Mouse (Mus musculus): ENCODE results near the gene Patz1. TPM values are rescaled to one million over a fixed set of nuclear protein-coding genes. Genes with fewer than 3 reads are reported as not detected.

Gene Patz1
- polyA plus RNA-seq, 2 experiments = 40.8 to 52.0 TPM

- DNase-seq (ENCODE audit: low spot score) (peak; percentile 67), ATAC-seq (ENCODE audit: low FRiP score, low read depth) (no peak)
- Histone ChIP-seq H3K27ac (replicated peaks; ENCODE audit: low read depth, low read length) (peak overlapping the region; percentile 96), H3K9me3 (ENCODE audit: control insufficient read depth, low read length) (no peaks in the 10 kb centered on the region), H3K36me3 (ENCODE audit: control insufficient read depth, insufficient read depth, low read length) (peaks cover 35% of the 10 kb centered on the region), H3K9ac (ENCODE audit: low read depth, low read length, severe bottlenecking) (peak overlapping the region; percentile 98), H3K4me2 (replicated peaks; ENCODE audit: low read depth, low read length, severe bottlenecking) (peak overlapping the region; percentile 63), H3K27me3 (ENCODE audit: control insufficient read depth, insufficient read depth, low read length) (no peaks in the 10 kb centered on the region), H3K4me3 (replicated peaks; ENCODE audit: low read length) (peak overlapping the region; percentile 90), H3K4me1 (ENCODE audit: control insufficient read depth, insufficient read depth, low read length) (0 out of 2 replicates have a peak, but pooled peaks cover 3% of the 10 kb centered on the region)
- TF ChIP-seq POLR2A (IDR thresholded peaks at IDR 0.05; ENCODE audit: borderline replicate concordance, extremely low read depth, insufficient read depth, insufficient read length) = no peak
- WGBS = 2% methylated on average over 26 of the region's 26 CpGs
Measured at GRCm38 (mm10) chr11:3265291-3266078, 23.2 kb upstream of the Patz1 start.

GRCm38 (mm10) chr11:3266079-3266685 lies 22.5 kb upstream of the Patz1 start, which contains the start of gene Drg1:
Gene Drg1, minus strand, starts transcription at chr11:3266415.
- H3K4me3 ChIP-seq (replicated peaks; ENCODE audit: low read length) = peak within 1 kb of the TSS; percentile 90
- DNase-seq (ENCODE audit: low spot score) = peak; percentile 98
- H3K9ac ChIP-seq (ENCODE audit: low read depth, low read length, severe bottlenecking) = peak within 1 kb of the TSS; percentile 98
- H3K27me3 ChIP-seq (ENCODE audit: control insufficient read depth, insufficient read depth, low read length) = no peaks in the 10 kb centered on the region
- no peaks in the 10 kb centered on the region for H3K9me3 ChIP-seq (ENCODE audit: control insufficient read depth, low read length)
- H3K27ac ChIP-seq (replicated peaks; ENCODE audit: low read depth, low read length) = peak within 1 kb of the TSS; percentile 96
- peak; percentile 94 for TF ChIP-seq POLR2A (IDR thresholded peaks at IDR 0.05; ENCODE audit: borderline replicate concordance, extremely low read depth, insufficient read depth, insufficient read length)
- peak; percentile 98 for ATAC-seq (ENCODE audit: low FRiP score, low read depth)
- 0 out of 2 replicates have a peak, but pooled peaks cover 3% of the 10 kb centered on the region for H3K4me1 ChIP-seq (ENCODE audit: control insufficient read depth, insufficient read depth, low read length)
- WGBS = under 1% methylated on average over 49 of the region's 72 CpGs
- H3K4me2 ChIP-seq (replicated peaks; ENCODE audit: low read depth, low read length, severe bottlenecking) = peak within 1 kb of the TSS; percentile 63
- peaks cover 31% of the 10 kb centered on the region for H3K36me3 ChIP-seq (ENCODE audit: control insufficient read depth, insufficient read depth, low read length)

GRCm38 (mm10) chr11:3267133-3267532 lies 21.5 kb upstream of the Patz1 start:
- TF ChIP-seq POLR2A (IDR thresholded peaks at IDR 0.05; ENCODE audit: borderline replicate concordance, extremely low read depth, insufficient read depth, insufficient read length) = no peak
- peaks cover 22% of the 10 kb centered on the region; the same call in 1 of the 2 replicates for H3K36me3 ChIP-seq (ENCODE audit: control insufficient read depth, insufficient read depth, low read length)
- peak overlapping the region; percentile 96; the same call in 1 of the 2 replicates for H3K27ac ChIP-seq (replicated peaks; ENCODE audit: low read depth, low read length)
- no peaks in the 10 kb centered on the region for H3K9me3 ChIP-seq (ENCODE audit: control insufficient read depth, low read length)
- H3K4me3 ChIP-seq (replicated peaks; ENCODE audit: low read length) = peak overlapping the region; percentile 90
- no peaks in the 10 kb centered on the region for H3K27me3 ChIP-seq (ENCODE audit: control insufficient read depth, insufficient read depth, low read length)
- ATAC-seq (ENCODE audit: low FRiP score, low read depth) (no peak), DNase-seq (ENCODE audit: low spot score) (no peak)
- H3K4me1 ChIP-seq (ENCODE audit: control insufficient read depth, insufficient read depth, low read length) = 0 out of 2 replicates have a peak, but pooled peaks cover 3% of the 10 kb centered on the region
- WGBS = 59% methylated on average over 7 of the region's 7 CpGs
- H3K9ac ChIP-seq (ENCODE audit: low read depth, low read length, severe bottlenecking) = peak overlapping the region; percentile 98
- H3K4me2 ChIP-seq (replicated peaks; ENCODE audit: low read depth, low read length, severe bottlenecking) = peak overlapping the region; percentile 63

GRCm38 (mm10) chr11:3269241-3269640 lies 19.4 kb upstream of the Patz1 start:
- H3K9ac ChIP-seq (ENCODE audit: low read depth, low read length, severe bottlenecking) = no peak overlapping the region
- no peaks in the 10 kb centered on the region for H3K27me3 ChIP-seq (ENCODE audit: control insufficient read depth, insufficient read depth, low read length)
- WGBS = 39% methylated on average over 4 of the region's 4 CpGs
- 0 out of 2 replicates have a peak, but pooled peaks cover 3% of the 10 kb centered on the region for H3K4me1 ChIP-seq (ENCODE audit: control insufficient read depth, insufficient read depth, low read length)
- peaks cover 1% of the 10 kb centered on the region; the same call in 1 of the 2 replicates for H3K36me3 ChIP-seq (ENCODE audit: control insufficient read depth, insufficient read depth, low read length)
- H3K9me3 ChIP-seq (ENCODE audit: control insufficient read depth, low read length) = no peaks in the 10 kb centered on the region
- no peak overlapping the region for H3K4me2 ChIP-seq (replicated peaks; ENCODE audit: low read depth, low read length, severe bottlenecking)
- DNase-seq (ENCODE audit: low spot score) (no peak), ATAC-seq (ENCODE audit: low FRiP score, low read depth) (no peak)
- H3K4me3 ChIP-seq (replicated peaks; ENCODE audit: low read length) = no peak overlapping the region
- H3K27ac ChIP-seq (replicated peaks; ENCODE audit: low read depth, low read length) = no peak overlapping the region
- TF ChIP-seq POLR2A (IDR thresholded peaks at IDR 0.05; ENCODE audit: borderline replicate concordance, extremely low read depth, insufficient read depth, insufficient read length) = no peak

GRCm38 (mm10) chr11:3278351-3278750 lies 10.3 kb upstream of the Patz1 start:
- no peak for ATAC-seq (ENCODE audit: low FRiP score, low read depth)
- 0 out of 2 replicates have a peak, but pooled peaks cover 6% of the 10 kb centered on the region for H3K9me3 ChIP-seq (ENCODE audit: control insufficient read depth, low read length)
- no peak overlapping the region for H3K27ac ChIP-seq (replicated peaks; ENCODE audit: low read depth, low read length)
- no peaks in the 10 kb centered on the region for H3K27me3 ChIP-seq (ENCODE audit: control insufficient read depth, insufficient read depth, low read length)
- H3K4me3 ChIP-seq (replicated peaks; ENCODE audit: low read length) = no peak overlapping the region
- H3K4me1 ChIP-seq (ENCODE audit: control insufficient read depth, insufficient read depth, low read length) = no peaks in the 10 kb centered on the region
- WGBS = 56% methylated on average over 5 of the region's 5 CpGs
- no peak for TF ChIP-seq POLR2A (IDR thresholded peaks at IDR 0.05; ENCODE audit: borderline replicate concordance, extremely low read depth, insufficient read depth, insufficient read length)
- H3K9ac ChIP-seq (ENCODE audit: low read depth, low read length, severe bottlenecking) = no peak overlapping the region
- no peaks in the 10 kb centered on the region for H3K36me3 ChIP-seq (ENCODE audit: control insufficient read depth, insufficient read depth, low read length)
- no peak overlapping the region for H3K4me2 ChIP-seq (replicated peaks; ENCODE audit: low read depth, low read length, severe bottlenecking)
- no peak for DNase-seq (ENCODE audit: low spot score)
